Mouse (Mus musculus) liver, postnatal 0 days (tissue): Measurements from ENCODE around the gene Dgke.

Experiments
- CTCF ChIP-seq: sonication (generic); IDR thresholded peaks from 2 replicates; pipeline ENCODE4 v1.5.1; 2016; ENCODE audit warnings: antibody characterized with exemption, low read depth
- EP300 ChIP-seq: IDR thresholded peaks from 2 replicates; pipeline ENCODE4 v1.6.1; 2016; ENCODE audit warnings: antibody characterized with exemption, low read depth, mild to moderate bottlenecking

- TF ChIP-seq EP300 (no peak), CTCF (no peak)
Measured at GRCm38 (mm10) chr11:89043046-89043445, 23.6 kb downstream of the Dgke start.
